Mouse (Mus musculus) stomach, postnatal 0 days (tissue): ENCODE results near the gene Lypd3. TPM values are rescaled to one million over a fixed set of nuclear protein-coding genes. Genes with fewer than 3 reads are reported as not detected.

Experiments used
- ATAC-seq: fragments of 200-750 bp; cut with Nextera tagmentation; 2 replicates; pipeline ENCODE4 v1.8.0; 2017; ENCODE audit not compliant: low FRiP score, low TSS enrichment
- DNase-seq: peaks from one replicate; pipeline ENCODE4 v3.0.0-alpha.2; 2016; ENCODE audit warnings: low spot score
- H3K27ac ChIP-seq: fragments of 300-500 bp; sonication (generic); replicated peaks from 2 replicates; pipeline ENCODE4 v1.5.1; 2014; ENCODE audit warnings: mild to moderate bottlenecking, control low read depth
- H3K27me3 ChIP-seq: fragments of 300-500 bp; sonication (generic); 2 replicates; pipeline ENCODE4 v1.6.1; 2014; ENCODE audit warnings: low read length; ENCODE audit not compliant: control insufficient read depth, insufficient read depth
- H3K36me3 ChIP-seq: fragments of 300-500 bp; sonication (generic); 2 replicates; pipeline ENCODE4 v1.6.1; 2014; ENCODE audit warnings: low read length, mixed read lengths; ENCODE audit not compliant: control insufficient read depth, insufficient read depth
- H3K4me1 ChIP-seq: fragments of 300-500 bp; sonication (generic); replicated peaks from 2 replicates; pipeline ENCODE4 v1.6.1; 2014; ENCODE audit warnings: antibody characterized with exemption; ENCODE audit not compliant: control insufficient read depth, insufficient read depth
- H3K4me2 ChIP-seq: fragments of 300-500 bp; sonication (generic); replicated peaks from 2 replicates; pipeline ENCODE4 v1.6.1; 2014; ENCODE audit warnings: low read depth, mild to moderate bottlenecking, control low read depth, moderate library complexity
- H3K4me3 ChIP-seq: fragments of 300-500 bp; sonication (generic); 2 replicates; pipeline ENCODE4 v1.5.1; 2014; ENCODE audit warnings: low read depth, low read length, control low read depth
- H3K9ac ChIP-seq: fragments of 300-500 bp; sonication (generic); 2 replicates; pipeline ENCODE4 v1.6.1; 2014; ENCODE audit warnings: mild to moderate bottlenecking, low read length, control low read depth, mixed read lengths
- H3K9me3 ChIP-seq: fragments of 300-500 bp; sonication (generic); 2 replicates; pipeline ENCODE4 v1.6.1; 2016; ENCODE audit warnings: low read length; ENCODE audit not compliant: control insufficient read depth
- CTCF ChIP-seq: IDR thresholded peaks from 2 replicates; pipeline ENCODE4 v1.5.1; 2016; ENCODE audit warnings: antibody characterized with exemption, low read depth, mild to moderate bottlenecking, moderate library complexity
- EP300 ChIP-seq: optimal IDR thresholded peaks from 2 replicates; pipeline ENCODE3; 2016; ENCODE audit warnings: antibody characterized with exemption
- WGBS: fragments of 180-500 bp; shearing (Covaris S2); extraction: QIAGEN DNeasy Blood & Tissue Kit; methylation state at CpG from one replicate; pipeline ENCODE4 v1.1.7; 2014; 5-methylcytosine and 5-hydroxymethylcytosine counted together
- polyA plus RNA-seq: library from polyadenylated mRNA; unstranded; fragments of >200 nt; fragmentation: Nextera tagmentation; extraction: Ambion mirVana; gene quantifications from 2 replicates; pipeline ENCODE4 v1.2.1, GENCODE M21; 2015

Lypd3 gene
- polyA plus RNA-seq, 1 experiment from 2014 or later, result 277 TPM

GRCm38 (mm10) chr7:24592781-24593180 lies 43.6 kb upstream of the Lypd3 start:
- no peak for DNase-seq
- no peaks in the 10 kb centered on the region; the same call in 1 of the 2 replicates for H3K4me1 ChIP-seq
- H3K27me3 ChIP-seq, result no peaks in the 10 kb centered on the region
- no peak for ATAC-seq
- no peak overlapping the region for H3K9ac ChIP-seq
- H3K4me3 ChIP-seq, result no peak overlapping the region
- WGBS, result 78% methylated on average over 6 of the region's 6 CpGs
- TF ChIP-seq CTCF (no peak), EP300 (no peak)
- H3K4me2 ChIP-seq, result no peak overlapping the region
- H3K36me3 ChIP-seq, result no peaks in the 10 kb centered on the region
- H3K27ac ChIP-seq, result no peak overlapping the region
- H3K9me3 ChIP-seq, result no peaks in the 10 kb centered on the region

GRCm38 (mm10) chr7:24593621-24594308 lies 42.6 kb upstream of the Lypd3 start:
- TF ChIP-seq EP300 (no peak), CTCF (no peak)
- DNase-seq, result peak; percentile 87
- under 1% methylated on average over 38 of the region's 39 CpGs for WGBS
- peak; percentile 86 for ATAC-seq
- peak overlapping the region; percentile 45 for H3K27ac ChIP-seq
- peak overlapping the region; percentile 73 for H3K4me2 ChIP-seq
- H3K9me3 ChIP-seq, result no peaks in the 10 kb centered on the region
- H3K36me3 ChIP-seq, result no peaks in the 10 kb centered on the region
- H3K4me1 ChIP-seq, result no peaks in the 10 kb centered on the region; the same call in 1 of the 2 replicates
- peak overlapping the region; percentile 60 for H3K9ac ChIP-seq
- no peaks in the 10 kb centered on the region for H3K27me3 ChIP-seq
- H3K4me3 ChIP-seq, result peak overlapping the region; percentile 75

DNA sequence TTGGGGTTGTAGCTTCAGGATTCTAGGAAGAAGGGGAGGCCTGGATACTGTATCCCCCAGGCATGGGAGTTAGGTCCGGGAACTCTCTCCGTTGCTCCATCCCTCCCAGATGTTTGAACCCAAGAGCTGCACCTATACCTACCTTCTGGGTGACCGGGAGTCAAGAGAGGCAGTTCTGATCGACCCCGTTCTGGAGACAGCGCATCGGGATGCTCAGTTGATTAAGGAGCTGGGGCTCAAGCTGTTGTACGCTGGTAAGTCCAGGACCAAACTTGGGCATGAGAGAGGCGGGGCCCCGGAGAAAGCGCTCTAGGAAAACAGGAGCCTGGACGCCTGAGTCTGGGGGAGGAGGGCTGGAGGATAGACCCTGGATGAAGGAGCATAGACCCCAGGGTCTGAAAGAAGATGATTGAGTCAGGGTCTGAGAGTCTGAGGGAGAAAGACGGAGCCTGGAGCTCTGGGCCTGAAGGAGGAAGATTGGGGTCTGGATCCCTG lies 42.0 kb upstream of the Lypd3 start:
- ATAC-seq (0 out of 2 replicates have a peak, but pooled peaks have one; percentile 3), DNase-seq (no peak)
- Histone ChIP-seq H3K27me3 (no peaks in the 10 kb centered on the region), H3K36me3 (no peaks in the 10 kb centered on the region), H3K4me3 (peak overlapping the region; percentile 75), H3K9me3 (no peaks in the 10 kb centered on the region), H3K4me2 (peak overlapping the region; percentile 73), H3K9ac (peak overlapping the region; percentile 60), H3K27ac (peak overlapping the region; percentile 45), H3K4me1 (no peaks in the 10 kb centered on the region; the same call in 1 of the 2 replicates)
- no peak for TF ChIP-seq EP300
- 5% methylated on average over 13 of the region's 13 CpGs for WGBS

DNA sequence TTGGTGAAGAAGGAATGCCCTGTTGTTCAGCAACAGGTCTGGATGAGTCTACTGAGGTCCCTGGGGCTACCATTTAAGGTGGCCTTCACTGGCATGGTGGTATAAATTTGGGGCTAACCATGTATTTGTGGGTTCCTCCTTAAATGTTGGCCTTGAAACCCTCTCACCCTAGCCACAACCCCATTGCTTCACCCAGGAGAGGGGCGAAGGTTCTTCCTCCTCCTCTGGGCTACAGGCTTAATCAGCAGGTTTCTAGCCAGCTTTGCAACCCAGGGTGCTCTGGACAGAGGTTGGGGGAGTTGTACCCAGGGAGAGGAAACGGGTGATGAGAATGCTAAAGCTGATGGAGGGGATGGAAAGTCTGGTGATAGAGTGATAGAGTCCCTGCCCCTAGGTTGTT lies 40.9 kb upstream of the Lypd3 start:
- Histone ChIP-seq H3K27me3 (no peaks in the 10 kb centered on the region), H3K27ac (no peak overlapping the region), H3K4me1 (peaks cover 2% of the 10 kb centered on the region; the same call in 1 of the 2 replicates), H3K4me2 (peak overlapping the region; percentile 73), H3K36me3 (no peaks in the 10 kb centered on the region), H3K9me3 (no peaks in the 10 kb centered on the region), H3K4me3 (no peak overlapping the region), H3K9ac (no peak overlapping the region)
- 86% methylated on average over 2 of the region's 2 CpGs for WGBS
- ATAC-seq (no peak), DNase-seq (no peak)
- TF ChIP-seq EP300 (no peak), CTCF (no peak)

- Histone ChIP-seq H3K4me3 (no peak overlapping the region), H3K27me3 (no peaks in the 10 kb centered on the region), H3K9me3 (no peaks in the 10 kb centered on the region), H3K4me1 (peaks cover 2% of the 10 kb centered on the region; the same call in 1 of the 2 replicates), H3K27ac (no peak overlapping the region), H3K9ac (no peak overlapping the region), H3K36me3 (no peaks in the 10 kb centered on the region), H3K4me2 (no peak overlapping the region)
- no peak for DNase-seq
- ATAC-seq, result no peak
- WGBS, result 64% methylated on average over 4 of the region's 4 CpGs
- TF ChIP-seq EP300, result no peak
- no peak for TF ChIP-seq CTCF
These were observed 38.2 kb upstream of the Lypd3 start for GRCm38 (mm10) chr7:24598121-24598520.
